Mouse (Mus musculus): ENCODE data around the gene Synpr. TPM values are rescaled to one million over a fixed set of nuclear protein-coding genes. Genes with fewer than 3 reads are reported as not detected.
"Not testable (repeated sequence)": the region's sequence is repeated elsewhere in the genome, so short reads cannot be mapped to it uniquely, and the experiment has no call there.

The Synpr gene
- polyA plus RNA-seq (2012; rRNA removed): 73.7 and 88.4 TPM in 2 replicates

GRCm38 (mm10) chr14:13284091-13284844 lies at the start of gene Synpr:
Synpr (plus strand) TSS chr14:13284780.
- Histone ChIP-seq H3K4me3 (ENCODE audit: insufficient read depth, low read length) (peak within 1 kb of the TSS; percentile 30), H3K4me1 (ENCODE audit: control insufficient read depth, insufficient read depth, low read length) (no peaks in the 10 kb centered on the region), H3K27ac (ENCODE audit: insufficient read depth, low read length) (no peak within 1 kb of the TSS)
- TF ChIP-seq CTCF (IDR thresholded peaks at IDR 0.05; ENCODE audit: extremely low read depth, insufficient read depth, low read length) (no peak), POLR2A (IDR thresholded peaks at IDR 0.05; ENCODE audit: extremely low read depth, insufficient read depth, low read length) (no peak)

- TF ChIP-seq POLR2A (IDR thresholded peaks at IDR 0.05; ENCODE audit: extremely low read depth, insufficient read depth, low read length): no peak
- peak; percentile 19; the same call in 1 of the 2 replicates for TF ChIP-seq CTCF (IDR thresholded peaks at IDR 0.05; ENCODE audit: extremely low read depth, insufficient read depth, low read length)
- Histone ChIP-seq H3K4me1 (ENCODE audit: control insufficient read depth, insufficient read depth, low read length) (no peaks in the 10 kb centered on the region), H3K27ac (ENCODE audit: insufficient read depth, low read length) (no peak overlapping the region), H3K4me3 (ENCODE audit: insufficient read depth, low read length) (no peak overlapping the region)
These were observed 47.7 kb upstream of the Synpr start for GRCm38 (mm10) chr14:13236929-13237328.

GRCm38 (mm10) chr14:13247431-13247830 lies 37.1 kb upstream of the Synpr start:
- Histone ChIP-seq H3K27ac (ENCODE audit: insufficient read depth, low read length) (no peak overlapping the region), H3K4me3 (ENCODE audit: insufficient read depth, low read length) (no peak overlapping the region), H3K4me1 (ENCODE audit: control insufficient read depth, insufficient read depth, low read length) (no peaks in the 10 kb centered on the region)
- TF ChIP-seq POLR2A (IDR thresholded peaks at IDR 0.05; ENCODE audit: extremely low read depth, insufficient read depth, low read length) (no peak), CTCF (IDR thresholded peaks at IDR 0.05; ENCODE audit: extremely low read depth, insufficient read depth, low read length) (no peak)

- no peak overlapping the region for H3K27ac ChIP-seq (ENCODE audit: insufficient read depth, low read length)
- TF ChIP-seq CTCF (IDR thresholded peaks at IDR 0.05; ENCODE audit: extremely low read depth, insufficient read depth, low read length): no peak
- no peak for TF ChIP-seq POLR2A (IDR thresholded peaks at IDR 0.05; ENCODE audit: extremely low read depth, insufficient read depth, low read length)
- no peaks in the 10 kb centered on the region for H3K4me1 ChIP-seq (ENCODE audit: control insufficient read depth, insufficient read depth, low read length)
- H3K4me3 ChIP-seq (ENCODE audit: insufficient read depth, low read length): no peak overlapping the region
These were observed 35.2 kb upstream of the Synpr start for GRCm38 (mm10) chr14:13249361-13249760.

GRCm38 (mm10) chr14:13252594-13252993 lies 32.0 kb upstream of the Synpr start:
- no peak for TF ChIP-seq POLR2A (IDR thresholded peaks at IDR 0.05; ENCODE audit: extremely low read depth, insufficient read depth, low read length)
- TF ChIP-seq CTCF (IDR thresholded peaks at IDR 0.05; ENCODE audit: extremely low read depth, insufficient read depth, low read length): no peak
- no peak overlapping the region for H3K27ac ChIP-seq (ENCODE audit: insufficient read depth, low read length)
- no peaks in the 10 kb centered on the region for H3K4me1 ChIP-seq (ENCODE audit: control insufficient read depth, insufficient read depth, low read length)
- no peak overlapping the region for H3K4me3 ChIP-seq (ENCODE audit: insufficient read depth, low read length)

- H3K27ac ChIP-seq (ENCODE audit: insufficient read depth, low read length); H3K4me1 ChIP-seq (ENCODE audit: control insufficient read depth, insufficient read depth, low read length); H3K4me3 ChIP-seq (ENCODE audit: insufficient read depth, low read length): not testable (repeated sequence)
These were observed 29.8 kb upstream of the Synpr start for GRCm38 (mm10) chr14:13254741-13255140.

GRCm38 (mm10) chr14:13262406-13262805 lies 22.2 kb upstream of the Synpr start:
- TF ChIP-seq CTCF (IDR thresholded peaks at IDR 0.05; ENCODE audit: extremely low read depth, insufficient read depth, low read length) (no peak), POLR2A (IDR thresholded peaks at IDR 0.05; ENCODE audit: extremely low read depth, insufficient read depth, low read length) (no peak)
- no peak overlapping the region for H3K4me3 ChIP-seq (ENCODE audit: insufficient read depth, low read length)
- H3K4me1 ChIP-seq (ENCODE audit: control insufficient read depth, insufficient read depth, low read length): no peaks in the 10 kb centered on the region
- no peak overlapping the region for H3K27ac ChIP-seq (ENCODE audit: insufficient read depth, low read length)

- no peak overlapping the region for H3K4me3 ChIP-seq (ENCODE audit: insufficient read depth, low read length)
These were observed 18.2 kb upstream of the Synpr start for GRCm38 (mm10) chr14:13266331-13266730.

GRCm38 (mm10) chr14:13267181-13267580 lies 17.4 kb upstream of the Synpr start:
- no peak overlapping the region for H3K27ac ChIP-seq (ENCODE audit: insufficient read depth, low read length)
- H3K4me1 ChIP-seq (ENCODE audit: control insufficient read depth, insufficient read depth, low read length): no peaks in the 10 kb centered on the region
- TF ChIP-seq CTCF (IDR thresholded peaks at IDR 0.05; ENCODE audit: extremely low read depth, insufficient read depth, low read length) (no peak), POLR2A (IDR thresholded peaks at IDR 0.05; ENCODE audit: extremely low read depth, insufficient read depth, low read length) (no peak)
- H3K4me3 ChIP-seq (ENCODE audit: insufficient read depth, low read length): no peak overlapping the region

More at GRCm38 (mm10) chr14:13266331-13266730, 18.2 kb upstream of the Synpr start:
- TF ChIP-seq POLR2A (IDR thresholded peaks at IDR 0.05; ENCODE audit: extremely low read depth, insufficient read depth, low read length): no peak
- no peak for TF ChIP-seq CTCF (IDR thresholded peaks at IDR 0.05; ENCODE audit: extremely low read depth, insufficient read depth, low read length)
- Histone ChIP-seq H3K27ac (ENCODE audit: insufficient read depth, low read length) (no peak overlapping the region), H3K4me1 (ENCODE audit: control insufficient read depth, insufficient read depth, low read length) (no peaks in the 10 kb centered on the region)

- Histone ChIP-seq H3K4me3 (ENCODE audit: insufficient read depth, low read length) (no peak overlapping the region), H3K27ac (ENCODE audit: insufficient read depth, low read length) (no peak overlapping the region), H3K4me1 (ENCODE audit: control insufficient read depth, insufficient read depth, low read length) (no peaks in the 10 kb centered on the region)
- TF ChIP-seq POLR2A (IDR thresholded peaks at IDR 0.05; ENCODE audit: extremely low read depth, insufficient read depth, low read length) (no peak), CTCF (IDR thresholded peaks at IDR 0.05; ENCODE audit: extremely low read depth, insufficient read depth, low read length) (no peak)
These were observed 1.4 kb upstream of the Synpr start for GRCm38 (mm10) chr14:13283211-13283610.

Data from cortical plate, adult 2 months (tissue).